Mouse (Mus musculus): Measurements from ENCODE around the gene Csrnp3. TPM values are rescaled to one million over a fixed set of nuclear protein-coding genes. Genes with fewer than 3 reads are reported as not detected.
"Not testable (repeated sequence)": the region's sequence is repeated elsewhere in the genome, so short reads cannot be mapped to it uniquely, and the experiment has no call there.

The Csrnp3 gene
- polyA plus RNA-seq, 1 experiment = 0.08 TPM

- Histone ChIP-seq H3K36me3 (ENCODE audit: control insufficient read depth, insufficient read depth, low read length) (no peaks in the 10 kb centered on the region), H3K27me3 (ENCODE audit: control insufficient read depth, insufficient read depth, low read length) (no peaks in the 10 kb centered on the region), H3K4me1 (replicated peaks; ENCODE audit: control insufficient read depth, insufficient read depth, low read length) (no peaks in the 10 kb centered on the region), H3K4me3 (ENCODE audit: control insufficient read depth, insufficient read depth, low read length) (no peak overlapping the region), H3K27ac (ENCODE audit: control insufficient read depth, insufficient read depth, low read length) (no peak overlapping the region)
- TF ChIP-seq POLR2A (IDR thresholded peaks at IDR 0.05; ENCODE audit: control insufficient read depth, extremely low read depth, insufficient read depth, low read length, poor library complexity) = no peak
- no peak for TF ChIP-seq CTCF (IDR thresholded peaks at IDR 0.05; ENCODE audit: borderline replicate concordance, control insufficient read depth, extremely low read depth, insufficient read depth, low read length, poor library complexity)
- no peak for DNase-seq
- WGBS = 11% methylated on average over 22 of the region's 22 CpGs
These were observed 611 bp downstream of the Csrnp3 start for GRCm38 (mm10) chr2:65846000-65846755.

- no peak overlapping the region for H3K4me3 ChIP-seq (ENCODE audit: control insufficient read depth, insufficient read depth, low read length)
- no peaks in the 10 kb centered on the region for H3K4me1 ChIP-seq (replicated peaks; ENCODE audit: control insufficient read depth, insufficient read depth, low read length)
- DNase-seq = no peak
- WGBS = 83% methylated on average over 7 of the region's 7 CpGs
- H3K36me3 ChIP-seq (ENCODE audit: control insufficient read depth, insufficient read depth, low read length) = no peaks in the 10 kb centered on the region
- TF ChIP-seq POLR2A (IDR thresholded peaks at IDR 0.05; ENCODE audit: control insufficient read depth, extremely low read depth, insufficient read depth, low read length, poor library complexity) (no peak), CTCF (IDR thresholded peaks at IDR 0.05; ENCODE audit: borderline replicate concordance, control insufficient read depth, extremely low read depth, insufficient read depth, low read length, poor library complexity) (no peak)
- H3K27me3 ChIP-seq (ENCODE audit: control insufficient read depth, insufficient read depth, low read length) = no peaks in the 10 kb centered on the region
- H3K27ac ChIP-seq (ENCODE audit: control insufficient read depth, insufficient read depth, low read length) = no peak overlapping the region
These were observed 2.0 kb downstream of the Csrnp3 start for GRCm38 (mm10) chr2:65847463-65848110.

GRCm38 (mm10) chr2:65848706-65849105, 3.1 kb downstream of the Csrnp3 start:
- Histone ChIP-seq H3K36me3 (ENCODE audit: control insufficient read depth, insufficient read depth, low read length) (no peaks in the 10 kb centered on the region), H3K4me3 (ENCODE audit: control insufficient read depth, insufficient read depth, low read length) (no peak overlapping the region), H3K4me1 (replicated peaks; ENCODE audit: control insufficient read depth, insufficient read depth, low read length) (no peaks in the 10 kb centered on the region), H3K27ac (ENCODE audit: control insufficient read depth, insufficient read depth, low read length) (no peak overlapping the region), H3K27me3 (ENCODE audit: control insufficient read depth, insufficient read depth, low read length) (no peaks in the 10 kb centered on the region)
- whole genome bisulfite sequencing = 94% methylated on average over 8 of the region's 8 CpGs
- DNase-seq = no peak
- TF ChIP-seq CTCF (IDR thresholded peaks at IDR 0.05; ENCODE audit: borderline replicate concordance, control insufficient read depth, extremely low read depth, insufficient read depth, low read length, poor library complexity) (no peak), POLR2A (IDR thresholded peaks at IDR 0.05; ENCODE audit: control insufficient read depth, extremely low read depth, insufficient read depth, low read length, poor library complexity) (no peak)

- not testable (repeated sequence) for H3K4me1 ChIP-seq (replicated peaks; ENCODE audit: control insufficient read depth, insufficient read depth, low read length); H3K36me3 ChIP-seq (ENCODE audit: control insufficient read depth, insufficient read depth, low read length); DNase-seq; H3K4me3 ChIP-seq (ENCODE audit: control insufficient read depth, insufficient read depth, low read length); H3K27ac ChIP-seq (ENCODE audit: control insufficient read depth, insufficient read depth, low read length); H3K27me3 ChIP-seq (ENCODE audit: control insufficient read depth, insufficient read depth, low read length)
- 90% methylated on average over 3 of the region's 3 CpGs for WGBS
These were observed 4.7 kb downstream of the Csrnp3 start for GRCm38 (mm10) chr2:65850282-65850681.

- no peak for TF ChIP-seq POLR2A (IDR thresholded peaks at IDR 0.05; ENCODE audit: control insufficient read depth, extremely low read depth, insufficient read depth, low read length, poor library complexity)
- TF ChIP-seq CTCF (IDR thresholded peaks at IDR 0.05; ENCODE audit: borderline replicate concordance, control insufficient read depth, extremely low read depth, insufficient read depth, low read length, poor library complexity) = no peak
- Histone ChIP-seq H3K27me3 (ENCODE audit: control insufficient read depth, insufficient read depth, low read length) (no peaks in the 10 kb centered on the region), H3K4me3 (ENCODE audit: control insufficient read depth, insufficient read depth, low read length) (no peak overlapping the region), H3K4me1 (replicated peaks; ENCODE audit: control insufficient read depth, insufficient read depth, low read length) (no peaks in the 10 kb centered on the region), H3K36me3 (ENCODE audit: control insufficient read depth, insufficient read depth, low read length) (no peaks in the 10 kb centered on the region), H3K27ac (ENCODE audit: control insufficient read depth, insufficient read depth, low read length) (no peak overlapping the region)
- 94% methylated on average over 5 of the region's 5 CpGs for WGBS
- DNase-seq = no peak
These were observed 11.2 kb downstream of the Csrnp3 start for GRCm38 (mm10) chr2:65856791-65857190.

- no peak for DNase-seq
- no peaks in the 10 kb centered on the region for H3K36me3 ChIP-seq (ENCODE audit: control insufficient read depth, insufficient read depth, low read length)
- 93% methylated on average over 18 of the region's 18 CpGs for WGBS
- H3K27me3 ChIP-seq (ENCODE audit: control insufficient read depth, insufficient read depth, low read length) = no peaks in the 10 kb centered on the region
- no peak overlapping the region for H3K27ac ChIP-seq (ENCODE audit: control insufficient read depth, insufficient read depth, low read length)
- TF ChIP-seq POLR2A (IDR thresholded peaks at IDR 0.05; ENCODE audit: control insufficient read depth, extremely low read depth, insufficient read depth, low read length, poor library complexity) (no peak), CTCF (IDR thresholded peaks at IDR 0.05; ENCODE audit: borderline replicate concordance, control insufficient read depth, extremely low read depth, insufficient read depth, low read length, poor library complexity) (no peak)
- H3K4me3 ChIP-seq (ENCODE audit: control insufficient read depth, insufficient read depth, low read length) = no peak overlapping the region
- H3K4me1 ChIP-seq (replicated peaks; ENCODE audit: control insufficient read depth, insufficient read depth, low read length) = no peaks in the 10 kb centered on the region
These were observed 14.5 kb downstream of the Csrnp3 start for GRCm38 (mm10) chr2:65859767-65860727.
